Mouse (Mus musculus): ENCODE results near the gene Vil1.

DNA sequence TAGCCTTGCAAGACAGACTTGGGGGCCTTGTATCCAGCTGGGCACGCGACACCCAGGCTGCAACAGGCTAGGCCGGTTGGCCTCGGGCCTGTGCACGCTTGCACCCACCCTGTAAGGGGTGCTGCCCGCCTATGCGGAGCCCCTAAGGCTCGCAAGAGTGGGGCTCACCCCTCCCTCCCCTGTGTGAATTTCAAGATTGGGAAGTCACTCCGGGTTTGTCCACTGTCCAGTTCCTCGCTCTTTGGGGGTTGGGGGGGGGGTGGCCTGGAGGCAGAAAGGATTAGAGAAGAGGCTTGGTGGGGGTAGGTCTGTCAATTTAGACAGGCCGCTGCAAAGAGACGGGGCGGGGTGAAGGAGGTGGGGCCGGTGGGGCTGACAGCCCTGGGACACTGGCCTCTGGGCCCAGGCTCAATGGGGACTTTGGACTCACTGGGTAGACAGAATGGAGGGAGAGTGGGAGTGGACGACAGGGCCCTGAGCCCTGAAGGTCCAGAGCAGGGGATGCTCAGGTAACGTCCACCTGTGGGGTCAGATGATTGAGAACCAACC lies 16.7 kb upstream of the Vil1 start:
- TF ChIP-seq GATA1 (IDR thresholded peaks at IDR 0.05; ENCODE audit: low read depth, low read length) = no peak
- TF ChIP-seq CTCF (IDR thresholded peaks at IDR 0.05 in 2 of 3, conservative IDR thresholded peaks at IDR 0.05 in 1 of 3; ENCODE audit: control insufficient read depth in 1 of 3, insufficient read depth in 1 of 3, low read depth in 2 of 3, low read length in 3 of 3, poor library complexity in 1 of 3, severe bottlenecking in 1 of 3) = no peak
- no peak for TF ChIP-seq NRF1 (IDR thresholded peaks at IDR 0.05; ENCODE audit: insufficient read depth, low read depth, low read length, poor library complexity, severe bottlenecking)
- TF ChIP-seq USF1 (IDR thresholded peaks at IDR 0.05; ENCODE audit: low read depth, low read length) = no peak
- no peak for TF ChIP-seq ZNF384 (IDR thresholded peaks at IDR 0.05; ENCODE audit: low read depth, low read length)
- TF ChIP-seq TBP (IDR thresholded peaks at IDR 0.05; ENCODE audit: low read depth, low read length) = no peak
- no peak for TF ChIP-seq CHD2 (IDR thresholded peaks at IDR 0.05; ENCODE audit: low read length)
- TF ChIP-seq MAZ (IDR thresholded peaks at IDR 0.05; ENCODE audit: low read depth, low read length) = no peak

Measured in MEL (cell line).